Mouse (Mus musculus) urinary bladder, postnatal 14 days (tissue): ENCODE data around the gene Olfr63.
"Not testable (repeated sequence)": the region's sequence is repeated elsewhere in the genome, so short reads cannot be mapped to it uniquely, and the experiment has no call there.

Experiments
- DNase-seq: peaks from one replicate; pipeline ENCODE4 v3.0.0; 2021; ENCODE audit warnings: low spot score

Gene Olfr63

GRCm38 (mm10) chr17:33264376-33264775, at the start of gene Olfr63:
Gene Olfr63, plus strand, starts transcription at chr17:33264676.
- no peak for DNase-seq

GRCm38 (mm10) chr17:33221590-33221989, 42.9 kb upstream of the Olfr63 start, which contains the start of gene Olfr1564:
Gene Olfr1564, minus strand, starts transcription at chr17:33221690.
- DNase-seq: no peak

- DNase-seq: not testable (repeated sequence)
Observed at GRCm38 (mm10) chr17:33236646-33237045, 27.8 kb upstream of the Olfr63 start.

GRCm38 (mm10) chr17:33254530-33255318, 9.8 kb upstream of the Olfr63 start, which contains the start of gene Zfp955a:
Gene Zfp955a, minus strand, starts transcription at chr17:33255145.
- not testable (repeated sequence) for DNase-seq

- DNase-seq: not testable (repeated sequence)
Observed at GRCm38 (mm10) chr17:33255319-33255657, 9.2 kb upstream of the Olfr63 start.

GRCm38 (mm10) chr17:33268907-33269306, 4.4 kb downstream of the Olfr63 start:
- no peak for DNase-seq

- DNase-seq: not testable (repeated sequence)
Observed at GRCm38 (mm10) chr17:33289039-33289875, 24.8 kb downstream of the Olfr63 start, which contains the start of gene Zfp955b. Gene Zfp955b, plus strand, starts transcription at chr17:33289544.

- DNase-seq: not testable (repeated sequence)
Observed at GRCm38 (mm10) chr17:33289876-33290149, 25.3 kb downstream of the Olfr63 start.
